Mouse (Mus musculus): ENCODE measurements around the gene Cdx2.

Gene Cdx2

GRCm38 (mm10) chr5:147306638-147307397 is at the start of gene Cdx2:
Cdx2 (minus strand) TSS chr5:147307270.
- DNase-seq (ENCODE audit: inconsistent age in 2 of 2, low spot score in 1 of 2): no peak

- DNase-seq (ENCODE audit: inconsistent age in 2 of 2, low spot score in 1 of 2): no peak
These were observed 49.4 kb upstream of the Cdx2 start for GRCm38 (mm10) chr5:147356260-147357055.

GRCm38 (mm10) chr5:147355788-147356187 is 48.7 kb upstream of the Cdx2 start:
- DNase-seq (ENCODE audit: inconsistent age in 2 of 2, low spot score in 1 of 2): no peak

- DNase-seq (ENCODE audit: inconsistent age in 2 of 2, low spot score in 1 of 2): no peak
These were observed 47.9 kb upstream of the Cdx2 start for GRCm38 (mm10) chr5:147354985-147355384.

- DNase-seq (ENCODE audit: inconsistent age in 2 of 2, low spot score in 1 of 2): no peak
These were observed 47.2 kb upstream of the Cdx2 start for GRCm38 (mm10) chr5:147354161-147354780.

GRCm38 (mm10) chr5:147351931-147352330 is 44.9 kb upstream of the Cdx2 start:
- no peak for DNase-seq (ENCODE audit: inconsistent age in 2 of 2, low spot score in 1 of 2)

- DNase-seq (ENCODE audit: inconsistent age in 2 of 2, low spot score in 1 of 2): no peak
These were observed 38.9 kb upstream of the Cdx2 start for GRCm38 (mm10) chr5:147345981-147346380.

GRCm38 (mm10) chr5:147343904-147344303 is 36.8 kb upstream of the Cdx2 start:
- no peak for DNase-seq (ENCODE audit: inconsistent age in 2 of 2, low spot score in 1 of 2)

GRCm38 (mm10) chr5:147342901-147343300 is 35.8 kb upstream of the Cdx2 start:
- no peak for DNase-seq (ENCODE audit: inconsistent age in 2 of 2, low spot score in 1 of 2)

GRCm38 (mm10) chr5:147340741-147341414 is 33.8 kb upstream of the Cdx2 start:
- DNase-seq (ENCODE audit: inconsistent age in 2 of 2, low spot score in 1 of 2): no peak

GRCm38 (mm10) chr5:147339560-147339959 is 32.5 kb upstream of the Cdx2 start:
- no peak for DNase-seq (ENCODE audit: inconsistent age in 2 of 2, low spot score in 1 of 2)

- no peak for DNase-seq (ENCODE audit: inconsistent age in 2 of 2, low spot score in 1 of 2)
These were observed 31.9 kb upstream of the Cdx2 start for GRCm38 (mm10) chr5:147338967-147339366.

- no peak for DNase-seq (ENCODE audit: inconsistent age in 2 of 2, low spot score in 1 of 2)
These were observed 25.6 kb upstream of the Cdx2 start for GRCm38 (mm10) chr5:147332711-147333110.

- DNase-seq (ENCODE audit: inconsistent age in 2 of 2, low spot score in 1 of 2): peak; percentile 10 to 52
These were observed 24.5 kb upstream of the Cdx2 start for GRCm38 (mm10) chr5:147331547-147331946.

- DNase-seq (ENCODE audit: inconsistent age in 2 of 2, low spot score in 1 of 2): no peak
These were observed 22.9 kb upstream of the Cdx2 start for GRCm38 (mm10) chr5:147329946-147330345.

GRCm38 (mm10) chr5:147327636-147328035 is 20.6 kb upstream of the Cdx2 start:
- no peak for DNase-seq (ENCODE audit: inconsistent age in 2 of 2, low spot score in 1 of 2)

GRCm38 (mm10) chr5:147325931-147326330 is 18.9 kb upstream of the Cdx2 start:
- no peak for DNase-seq (ENCODE audit: inconsistent age in 2 of 2, low spot score in 1 of 2)

GRCm38 (mm10) chr5:147323237-147323917 is 16.3 kb upstream of the Cdx2 start:
- peak; percentile 44 to 87 for DNase-seq (ENCODE audit: inconsistent age in 2 of 2, low spot score in 1 of 2)

GRCm38 (mm10) chr5:147322183-147322582 is 15.1 kb upstream of the Cdx2 start, which contains the start of gene Urad:
Urad (minus strand) TSS chr5:147322440.
- no peak for DNase-seq (ENCODE audit: inconsistent age in 2 of 2, low spot score in 1 of 2)

- peak in 1 of 2 experiments; percentile 71 for DNase-seq (ENCODE audit: inconsistent age in 2 of 2, low spot score in 1 of 2)
These were observed 12.6 kb upstream of the Cdx2 start for GRCm38 (mm10) chr5:147319653-147320052.

GRCm38 (mm10) chr5:147317991-147318390 is 10.9 kb upstream of the Cdx2 start:
- DNase-seq (ENCODE audit: inconsistent age in 2 of 2, low spot score in 1 of 2): no peak
